Mouse (Mus musculus): ENCODE data around the gene Ptrh2.

DNA sequence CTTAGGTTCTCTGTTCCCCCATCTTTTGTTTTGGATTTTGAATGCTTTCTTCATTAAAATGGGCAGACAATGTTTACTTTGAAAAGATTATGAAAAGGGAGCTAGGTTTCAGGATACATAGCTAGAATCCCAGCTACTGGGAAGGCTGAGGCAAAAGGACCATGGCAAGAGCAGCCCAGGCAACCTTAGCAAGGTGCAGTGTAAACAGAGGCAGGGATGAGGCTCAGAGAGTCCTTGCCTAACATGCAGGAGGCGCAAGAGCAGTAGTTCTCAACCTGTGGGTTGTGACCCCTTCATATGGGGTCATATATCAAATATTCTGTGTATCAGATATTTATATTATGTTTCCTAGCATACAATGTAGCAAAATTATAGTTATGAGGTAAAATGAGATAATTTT lies 1.6 kb downstream of the Ptrh2 start:
- TF ChIP-seq CTCF (IDR thresholded peaks at IDR 0.05; ENCODE audit: insufficient read depth, low read length) (no peak), POLR2A (IDR thresholded peaks at IDR 0.05; ENCODE audit: borderline replicate concordance, extremely low read depth, low read depth, low read length) (no peak)
